Mouse (Mus musculus): ENCODE data around the gene Cmtm7. TPM values are rescaled to one million over a fixed set of nuclear protein-coding genes. Genes with fewer than 3 reads are reported as not detected.

Gene Cmtm7
- polyA plus RNA-seq, 1 experiment from 2014 or later = 14.4 TPM

DNA sequence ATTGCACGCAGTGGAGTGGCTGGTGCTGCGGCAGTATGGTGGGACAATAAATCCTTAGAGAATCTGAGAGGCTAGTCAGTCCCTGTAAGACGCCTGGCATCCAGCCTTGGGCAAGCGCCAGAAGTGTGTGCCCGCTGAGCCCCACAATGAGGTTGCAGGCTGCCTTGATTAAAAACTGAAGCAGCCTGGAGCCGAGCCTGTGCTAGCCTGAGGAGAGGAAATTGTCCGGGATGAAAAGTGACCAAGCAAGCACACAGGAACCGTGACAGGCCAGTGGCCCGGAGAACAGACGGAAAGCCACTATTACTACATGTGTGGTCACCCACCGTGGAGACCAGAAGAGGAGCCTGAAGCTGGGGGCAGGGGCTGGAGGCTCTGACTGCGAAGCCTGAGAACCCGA is 14.6 kb downstream of the Cmtm7 start:
- H3K4me2 ChIP-seq (ENCODE audit: low read length) = no peak overlapping the region
- no peaks in the 10 kb centered on the region for H3K36me3 ChIP-seq (ENCODE audit: control insufficient read depth, insufficient read depth, low read length)
- ATAC-seq (ENCODE audit: low FRiP score, low TSS enrichment) = 0 out of 2 replicates have a peak, but pooled peaks have one; percentile 34
- H3K4me1 ChIP-seq (ENCODE audit: control insufficient read depth, insufficient read depth, low read length) = no peaks in the 10 kb centered on the region
- WGBS = 66% methylated on average over 13 of the region's 13 CpGs
- H3K9me3 ChIP-seq (ENCODE audit: control insufficient read depth, low read length) = no peaks in the 10 kb centered on the region
- H3K27ac ChIP-seq (replicated peaks; ENCODE audit: low read depth, low read length) = peak overlapping the region; percentile 20; the same call in 1 of the 2 replicates
- H3K27me3 ChIP-seq (ENCODE audit: control insufficient read depth, insufficient read depth, low read length) = no peaks in the 10 kb centered on the region
- H3K9ac ChIP-seq (replicated peaks; ENCODE audit: low read length) = no peak overlapping the region
- no peak overlapping the region for H3K4me3 ChIP-seq (replicated peaks; ENCODE audit: low read depth, low read length)
- peak; percentile 77 for DNase-seq

DNA sequence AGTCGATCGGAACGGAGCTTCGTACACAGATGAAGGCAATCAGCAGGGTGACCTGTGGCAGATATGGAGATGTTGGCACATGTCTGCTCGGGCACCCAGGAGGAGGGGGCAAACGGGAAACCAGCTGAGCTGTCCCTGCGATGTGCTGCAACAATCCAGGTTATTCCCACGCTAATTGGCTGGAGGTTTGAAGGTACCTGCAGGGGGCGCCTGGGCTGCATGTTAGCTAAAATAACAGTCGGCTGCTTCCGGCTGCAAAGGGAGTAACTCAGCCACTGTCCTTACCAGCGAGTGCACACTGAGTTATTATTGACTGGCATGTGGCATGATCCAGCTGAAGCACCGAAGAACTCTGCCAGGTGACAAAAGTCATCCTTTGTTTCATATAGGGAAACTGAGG is 18.3 kb downstream of the Cmtm7 start:
- Histone ChIP-seq H3K36me3 (ENCODE audit: control insufficient read depth, insufficient read depth, low read length) (0 out of 2 replicates have a peak, but pooled peaks cover 3% of the 10 kb centered on the region), H3K9me3 (ENCODE audit: control insufficient read depth, low read length) (no peaks in the 10 kb centered on the region), H3K4me3 (replicated peaks; ENCODE audit: low read depth, low read length) (no peak overlapping the region), H3K4me1 (ENCODE audit: control insufficient read depth, insufficient read depth, low read length) (no peaks in the 10 kb centered on the region), H3K27ac (replicated peaks; ENCODE audit: low read depth, low read length) (no peak overlapping the region), H3K4me2 (ENCODE audit: low read length) (no peak overlapping the region), H3K27me3 (ENCODE audit: control insufficient read depth, insufficient read depth, low read length) (no peaks in the 10 kb centered on the region), H3K9ac (replicated peaks; ENCODE audit: low read length) (no peak overlapping the region)
- WGBS = 67% methylated on average over 13 of the region's 13 CpGs
- DNase-seq (peak; percentile 72), ATAC-seq (ENCODE audit: low FRiP score, low TSS enrichment) (no peak)

DNA sequence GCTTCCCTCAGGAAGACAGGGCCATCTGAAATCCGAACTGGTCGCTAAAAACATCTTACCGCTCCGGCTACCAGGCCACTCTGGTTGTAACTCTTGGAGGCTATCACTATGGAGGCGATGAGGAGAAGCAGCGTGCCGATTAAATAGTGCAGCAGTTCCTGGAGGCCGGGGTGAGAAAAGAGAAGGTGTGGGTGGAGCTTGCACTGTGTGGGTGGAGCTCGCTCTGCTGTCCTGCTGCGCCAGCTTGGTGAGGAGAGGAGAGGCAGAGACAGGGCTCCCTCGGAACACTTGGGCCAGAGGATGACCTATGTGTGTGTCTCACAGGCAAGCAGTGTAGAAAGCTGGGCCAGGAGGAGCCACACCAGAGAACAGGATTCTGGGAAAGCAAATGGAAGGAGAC is 19.8 kb downstream of the Cmtm7 start:
- H3K4me1 ChIP-seq (ENCODE audit: control insufficient read depth, insufficient read depth, low read length) = no peaks in the 10 kb centered on the region
- no peak overlapping the region for H3K27ac ChIP-seq (replicated peaks; ENCODE audit: low read depth, low read length)
- 0 out of 2 replicates have a peak, but pooled peaks cover 3% of the 10 kb centered on the region for H3K36me3 ChIP-seq (ENCODE audit: control insufficient read depth, insufficient read depth, low read length)
- ATAC-seq (ENCODE audit: low FRiP score, low TSS enrichment) (no peak), DNase-seq (no peak)
- no peak overlapping the region for H3K4me2 ChIP-seq (ENCODE audit: low read length)
- H3K4me3 ChIP-seq (replicated peaks; ENCODE audit: low read depth, low read length) = no peak overlapping the region
- no peaks in the 10 kb centered on the region for H3K27me3 ChIP-seq (ENCODE audit: control insufficient read depth, insufficient read depth, low read length)
- H3K9ac ChIP-seq (replicated peaks; ENCODE audit: low read length) = no peak overlapping the region
- H3K9me3 ChIP-seq (ENCODE audit: control insufficient read depth, low read length) = no peaks in the 10 kb centered on the region
- WGBS = 81% methylated on average over 11 of the region's 11 CpGs

DNA sequence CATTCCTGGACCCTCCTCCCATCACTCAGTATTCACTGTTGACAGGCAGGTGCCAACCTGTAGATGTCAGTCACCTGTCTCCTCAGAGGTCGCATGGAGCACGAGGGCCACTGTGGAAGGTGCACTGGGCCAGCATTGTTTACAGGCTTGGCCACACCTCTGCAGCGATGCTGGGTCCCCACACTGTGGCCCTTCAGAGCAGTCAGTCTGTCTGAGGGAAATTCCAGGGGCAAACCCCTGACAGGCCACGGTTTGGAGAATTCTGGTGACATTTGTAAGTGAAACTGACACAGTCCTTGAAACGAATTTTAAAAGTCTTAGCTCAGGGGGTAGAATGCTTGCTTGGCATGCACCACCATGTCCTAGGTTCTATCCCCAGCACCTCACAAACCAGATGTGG is 21.3 kb downstream of the Cmtm7 start:
- Histone ChIP-seq H3K36me3 (ENCODE audit: control insufficient read depth, insufficient read depth, low read length) (0 out of 2 replicates have a peak, but pooled peaks cover 3% of the 10 kb centered on the region), H3K4me1 (ENCODE audit: control insufficient read depth, insufficient read depth, low read length) (no peaks in the 10 kb centered on the region), H3K4me3 (replicated peaks; ENCODE audit: low read depth, low read length) (no peak overlapping the region), H3K27me3 (ENCODE audit: control insufficient read depth, insufficient read depth, low read length) (no peaks in the 10 kb centered on the region), H3K9me3 (ENCODE audit: control insufficient read depth, low read length) (no peaks in the 10 kb centered on the region), H3K9ac (replicated peaks; ENCODE audit: low read length) (no peak overlapping the region), H3K27ac (replicated peaks; ENCODE audit: low read depth, low read length) (no peak overlapping the region), H3K4me2 (ENCODE audit: low read length) (no peak overlapping the region)
- DNase-seq (no peak), ATAC-seq (ENCODE audit: low FRiP score, low TSS enrichment) (no peak)
- 86% methylated on average over 5 of the region's 5 CpGs for WGBS

DNA sequence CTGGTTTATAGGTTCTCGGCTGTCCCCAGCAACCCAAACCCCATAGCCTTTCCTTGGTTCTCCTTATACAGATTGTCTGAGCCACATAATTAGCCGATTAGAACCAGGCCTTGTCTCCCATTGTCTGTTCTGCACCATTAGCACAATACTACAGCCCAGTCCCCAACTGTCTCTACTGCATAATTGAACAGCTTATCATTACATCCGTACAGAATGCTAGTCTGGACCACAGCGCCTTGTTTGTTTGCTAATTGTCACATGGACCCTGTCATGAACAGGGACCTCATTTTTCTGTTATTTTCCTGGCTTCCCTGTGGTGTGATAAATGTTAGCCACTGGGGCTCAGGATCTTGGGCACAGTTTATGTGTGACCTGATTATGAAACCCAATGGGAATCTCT is 21.8 kb downstream of the Cmtm7 start:
- no peak for DNase-seq
- Histone ChIP-seq H3K4me2 (ENCODE audit: low read length) (no peak overlapping the region), H3K4me3 (replicated peaks; ENCODE audit: low read depth, low read length) (no peak overlapping the region), H3K36me3 (ENCODE audit: control insufficient read depth, insufficient read depth, low read length) (0 out of 2 replicates have a peak, but pooled peaks cover 3% of the 10 kb centered on the region), H3K9me3 (ENCODE audit: control insufficient read depth, low read length) (no peaks in the 10 kb centered on the region), H3K27ac (replicated peaks; ENCODE audit: low read depth, low read length) (0 out of 2 replicates have a peak overlapping the region, but pooled peaks have one; percentile 1), H3K4me1 (ENCODE audit: control insufficient read depth, insufficient read depth, low read length) (no peaks in the 10 kb centered on the region), H3K9ac (replicated peaks; ENCODE audit: low read length) (no peak overlapping the region), H3K27me3 (ENCODE audit: control insufficient read depth, insufficient read depth, low read length) (no peaks in the 10 kb centered on the region)
- WGBS = 75% methylated on average over 4 of the region's 4 CpGs
- no peak for ATAC-seq (ENCODE audit: low FRiP score, low TSS enrichment)

DNA sequence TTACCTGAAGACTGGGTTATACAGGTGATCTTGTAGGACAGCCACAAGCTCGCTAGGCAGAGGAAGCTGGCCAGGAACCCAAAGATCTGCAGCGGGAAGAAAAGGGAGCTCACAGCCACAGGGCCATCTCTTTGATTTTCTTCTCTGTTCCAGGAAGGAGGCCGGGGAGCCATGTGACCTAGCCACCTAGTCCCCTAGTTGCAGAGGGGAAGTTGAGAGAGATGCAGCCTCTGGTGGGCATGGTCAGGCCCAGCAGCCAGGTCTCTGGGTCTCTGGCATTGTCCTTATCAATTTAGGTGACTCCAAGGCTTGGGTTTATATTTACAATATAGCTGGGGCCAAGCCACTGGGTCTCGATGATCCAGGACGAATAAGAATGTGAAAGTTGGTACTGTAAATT is 22.9 kb downstream of the Cmtm7 start:
- ATAC-seq (ENCODE audit: low FRiP score, low TSS enrichment) = no peak
- no peak overlapping the region for H3K4me3 ChIP-seq (replicated peaks; ENCODE audit: low read depth, low read length)
- WGBS = 89% methylated on average over 5 of the region's 5 CpGs

DNA sequence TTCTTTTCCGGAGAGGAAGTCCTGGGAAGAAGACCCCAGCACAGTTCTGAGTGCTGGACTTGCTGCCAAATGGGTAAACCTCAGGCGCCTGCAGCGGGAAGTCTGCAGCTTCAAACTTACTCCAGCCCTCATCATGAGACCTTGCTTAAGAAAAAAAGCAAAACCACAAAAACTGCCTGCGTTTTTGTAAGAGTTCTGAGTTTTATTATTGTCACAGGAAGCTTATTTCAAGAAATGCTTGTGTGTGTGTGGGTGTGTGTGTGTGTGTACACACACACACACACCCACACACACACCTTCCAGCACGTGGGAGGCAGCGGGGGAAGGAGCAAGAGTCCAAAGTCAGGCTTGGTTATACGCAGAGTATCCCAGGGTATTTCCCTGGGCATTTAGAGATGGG is 23.4 kb downstream of the Cmtm7 start:
- Histone ChIP-seq H3K36me3 (ENCODE audit: control insufficient read depth, insufficient read depth, low read length) (0 out of 2 replicates have a peak, but pooled peaks cover 3% of the 10 kb centered on the region), H3K9me3 (ENCODE audit: control insufficient read depth, low read length) (no peaks in the 10 kb centered on the region), H3K27me3 (ENCODE audit: control insufficient read depth, insufficient read depth, low read length) (no peaks in the 10 kb centered on the region), H3K9ac (replicated peaks; ENCODE audit: low read length) (no peak overlapping the region), H3K4me2 (ENCODE audit: low read length) (no peak overlapping the region), H3K4me3 (replicated peaks; ENCODE audit: low read depth, low read length) (no peak overlapping the region), H3K4me1 (ENCODE audit: control insufficient read depth, insufficient read depth, low read length) (no peaks in the 10 kb centered on the region), H3K27ac (replicated peaks; ENCODE audit: low read depth, low read length) (no peak overlapping the region)
- 84% methylated on average over 7 of the region's 7 CpGs for WGBS
- no peak for ATAC-seq (ENCODE audit: low FRiP score, low TSS enrichment)
- no peak for DNase-seq

More for the DNA sequence above, 22.9 kb downstream of the Cmtm7 start:
- Histone ChIP-seq H3K9me3 (ENCODE audit: control insufficient read depth, low read length) (no peaks in the 10 kb centered on the region), H3K4me2 (ENCODE audit: low read length) (no peak overlapping the region), H3K27ac (replicated peaks; ENCODE audit: low read depth, low read length) (no peak overlapping the region), H3K36me3 (ENCODE audit: control insufficient read depth, insufficient read depth, low read length) (0 out of 2 replicates have a peak, but pooled peaks cover 3% of the 10 kb centered on the region), H3K27me3 (ENCODE audit: control insufficient read depth, insufficient read depth, low read length) (no peaks in the 10 kb centered on the region), H3K9ac (replicated peaks; ENCODE audit: low read length) (no peak overlapping the region), H3K4me1 (ENCODE audit: control insufficient read depth, insufficient read depth, low read length) (no peaks in the 10 kb centered on the region)
- no peak for DNase-seq

DNA sequence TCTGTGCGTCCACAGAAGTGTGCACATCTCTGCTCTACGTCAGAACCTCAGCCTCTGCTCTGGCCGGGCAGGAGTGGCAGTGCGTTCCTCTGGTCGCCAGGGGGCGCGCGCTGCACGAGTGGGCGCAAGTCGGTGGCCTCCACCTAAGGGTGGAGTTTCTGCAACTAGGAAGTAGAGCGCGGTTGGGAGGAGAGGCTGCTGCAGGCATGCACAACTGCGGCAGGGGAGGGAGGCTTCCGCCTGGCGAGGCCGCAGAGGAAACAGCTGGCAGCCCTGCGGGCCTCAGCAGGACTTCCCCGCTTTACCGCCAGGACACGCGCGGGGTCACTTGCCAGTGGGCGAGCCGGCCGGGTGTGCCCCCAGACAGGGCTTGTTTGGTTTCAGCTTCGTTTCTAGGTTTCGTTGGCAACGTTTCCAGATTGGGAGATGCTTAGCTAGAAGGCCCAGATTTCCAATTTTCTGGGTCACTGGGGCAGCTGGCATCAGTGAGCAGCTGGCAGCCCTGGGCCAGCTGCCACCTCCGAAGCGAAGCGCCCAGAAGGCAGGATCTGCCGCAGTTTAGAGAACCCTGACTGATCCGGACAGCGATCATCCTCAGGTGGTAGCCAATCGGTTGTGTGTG is 28.7 kb downstream of the Cmtm7 start:
- DNase-seq (peak; percentile 90), ATAC-seq (ENCODE audit: low FRiP score, low TSS enrichment) (peak; percentile 90)
- peak overlapping the region; percentile 50 for H3K27ac ChIP-seq (replicated peaks; ENCODE audit: low read depth, low read length)
- H3K4me1 ChIP-seq (ENCODE audit: control insufficient read depth, insufficient read depth, low read length) = no peaks in the 10 kb centered on the region
- H3K9me3 ChIP-seq (ENCODE audit: control insufficient read depth, low read length) = no peaks in the 10 kb centered on the region
- H3K9ac ChIP-seq (replicated peaks; ENCODE audit: low read length) = peak overlapping the region; percentile 28; the same call in 1 of the 2 replicates
- H3K4me3 ChIP-seq (replicated peaks; ENCODE audit: low read depth, low read length) = peak overlapping the region; percentile 35
- H3K36me3 ChIP-seq (ENCODE audit: control insufficient read depth, insufficient read depth, low read length) = 0 out of 2 replicates have a peak, but pooled peaks cover 9% of the 10 kb centered on the region
- WGBS = 4% methylated on average over 36 of the region's 36 CpGs
- peak overlapping the region; percentile 62 for H3K4me2 ChIP-seq (ENCODE audit: low read length)
- no peaks in the 10 kb centered on the region for H3K27me3 ChIP-seq (ENCODE audit: control insufficient read depth, insufficient read depth, low read length)

DNA sequence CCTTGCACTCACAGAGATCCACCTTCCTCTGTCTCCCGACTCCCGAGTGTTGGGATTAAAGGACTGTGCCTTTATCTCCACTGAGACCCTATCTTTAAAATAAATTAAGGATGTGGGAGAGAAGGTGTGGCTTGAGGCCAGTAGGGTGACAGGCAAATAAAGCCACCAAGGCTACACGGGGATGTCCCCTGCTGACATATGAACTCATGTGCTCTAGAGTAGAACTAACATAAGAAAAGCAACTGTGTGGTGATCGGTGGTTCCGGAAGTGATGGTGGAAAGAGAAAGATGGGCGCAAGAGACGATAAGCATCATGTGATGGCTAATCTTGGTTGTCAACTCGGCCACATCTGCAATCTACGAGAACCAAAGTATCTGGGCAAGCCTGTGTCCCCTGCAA is 29.3 kb downstream of the Cmtm7 start:
- Histone ChIP-seq H3K9me3 (ENCODE audit: control insufficient read depth, low read length) (no peaks in the 10 kb centered on the region), H3K9ac (replicated peaks; ENCODE audit: low read length) (no peak overlapping the region), H3K27me3 (ENCODE audit: control insufficient read depth, insufficient read depth, low read length) (no peaks in the 10 kb centered on the region), H3K4me3 (replicated peaks; ENCODE audit: low read depth, low read length) (no peak overlapping the region), H3K27ac (replicated peaks; ENCODE audit: low read depth, low read length) (peak overlapping the region; percentile 50), H3K4me2 (ENCODE audit: low read length) (peak overlapping the region; percentile 62), H3K36me3 (ENCODE audit: control insufficient read depth, insufficient read depth, low read length) (0 out of 2 replicates have a peak, but pooled peaks cover 11% of the 10 kb centered on the region), H3K4me1 (ENCODE audit: control insufficient read depth, insufficient read depth, low read length) (no peaks in the 10 kb centered on the region)
- no peak for ATAC-seq (ENCODE audit: low FRiP score, low TSS enrichment)
- 77% methylated on average over 9 of the region's 9 CpGs for WGBS
- DNase-seq = no peak

Measured in midbrain, embryonic 14.5 days (tissue).